Mouse (Mus musculus): ENCODE data around the gene D10Jhu81e.

DNA sequence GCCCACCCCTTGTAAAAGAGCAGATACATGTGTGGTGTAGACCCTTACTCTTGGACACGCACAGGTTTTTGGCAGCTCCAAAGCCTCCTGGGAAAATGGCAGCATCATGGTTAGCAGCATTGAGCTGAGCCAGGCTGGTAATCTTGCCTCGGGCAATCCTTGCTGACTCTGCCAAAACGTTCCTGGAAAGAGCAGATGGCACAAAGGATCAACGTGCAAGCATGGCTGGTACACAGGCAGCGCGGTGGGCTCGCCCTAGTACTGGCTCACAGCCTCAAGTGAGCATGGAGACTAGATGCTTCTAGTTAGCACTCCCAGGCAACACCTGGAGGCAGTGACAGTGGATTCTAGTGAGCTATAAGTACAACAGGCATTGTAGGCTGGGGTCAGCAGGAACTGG lies 2.2 kb downstream of the D10Jhu81e start:
- TF ChIP-seq CTCF (IDR thresholded peaks at IDR 0.05; ENCODE audit: low read depth, low read length) (no peak), POLR2A (IDR thresholded peaks at IDR 0.05; ENCODE audit: insufficient read depth, low read length) (no peak), EP300 (IDR thresholded peaks at IDR 0.05; ENCODE audit: insufficient read depth, low read depth, low read length) (no peak)

All from ES-Bruce4 (cell line).